Mouse (Mus musculus) midbrain, postnatal 0 days (tissue): ENCODE results near the gene Rps6kb1. TPM values are rescaled to one million over a fixed set of nuclear protein-coding genes. Genes with fewer than 3 reads are reported as not detected.

Experiments used
- ATAC-seq: fragments of 200-750 bp; cut with Nextera tagmentation; 2 replicates; pipeline ENCODE4 v1.8.0; 2017; ENCODE audit warnings: moderate number of reproducible peaks, mild to moderate bottlenecking, moderate TSS enrichment, moderate library complexity; ENCODE audit not compliant: low FRiP score
- DNase-seq: peaks from one replicate; pipeline ENCODE4 v3.0.0-alpha.2; 2015; ENCODE audit warnings: low spot score
- H3K27ac ChIP-seq: fragments of 300-500 bp; sonication (generic); 2 replicates; pipeline ENCODE4 v1.5.1; 2014; ENCODE audit warnings: low read depth, mild to moderate bottlenecking, low read length, mixed read lengths
- H3K27me3 ChIP-seq: fragments of 300-500 bp; sonication (generic); 2 replicates; pipeline ENCODE4 v1.6.1; 2014; ENCODE audit warnings: low read length, control low read depth, mixed read lengths; ENCODE audit not compliant: insufficient read depth
- H3K36me3 ChIP-seq: fragments of 300-500 bp; sonication (generic); 2 replicates; pipeline ENCODE4 v1.6.1; 2014; ENCODE audit warnings: low read length, control low read depth, mixed read lengths; ENCODE audit not compliant: insufficient read depth
- H3K4me1 ChIP-seq: fragments of 300-500 bp; sonication (generic); 2 replicates; pipeline ENCODE4 v1.6.1; 2014; ENCODE audit warnings: mild to moderate bottlenecking, control low read depth, antibody characterized with exemption, low read length, mixed read lengths; ENCODE audit not compliant: insufficient read depth
- H3K4me2 ChIP-seq: fragments of 300-500 bp; sonication (generic); 2 replicates; pipeline ENCODE4 v1.6.1; 2014; ENCODE audit warnings: low read depth, mild to moderate bottlenecking, low read length, mixed read lengths; ENCODE audit not compliant: poor library complexity, severe bottlenecking
- H3K4me3 ChIP-seq: fragments of 300-500 bp; sonication (generic); 2 replicates; pipeline ENCODE4 v1.5.1; 2014; ENCODE audit warnings: low read depth, mild to moderate bottlenecking, low read length, moderate library complexity
- H3K9ac ChIP-seq: fragments of 300-500 bp; sonication (generic); replicated peaks from 2 replicates; pipeline ENCODE4 v1.6.1; 2014; ENCODE audit warnings: mild to moderate bottlenecking, low read length, moderate library complexity, mixed read lengths; ENCODE audit not compliant: poor library complexity, severe bottlenecking
- H3K9me3 ChIP-seq: fragments of 300-500 bp; sonication (generic); 2 replicates; pipeline ENCODE4 v1.6.1; 2016; ENCODE audit warnings: low read length, control low read depth
- CTCF ChIP-seq: IDR thresholded peaks from 2 replicates; pipeline ENCODE4 v1.5.1; 2016; ENCODE audit warnings: antibody characterized with exemption, mild to moderate bottlenecking
- WGBS: fragments of 180-500 bp; shearing (Covaris S2); extraction: QIAGEN DNeasy Blood & Tissue Kit; methylation state at CpG from one replicate; pipeline ENCODE4 v1.1.7; 2014; 5-methylcytosine and 5-hydroxymethylcytosine counted together
- polyA plus RNA-seq: library from polyadenylated mRNA; unstranded; fragments of >200 nt; fragmentation: Nextera tagmentation; extraction: Ambion mirVana; gene quantifications from 2 replicates; pipeline ENCODE4 v1.2.1, GENCODE M21; 2015
- total RNA-seq: library from RNA; depleted of rRNA; stranded (reverse); fragments of >200 nt; gene quantifications from 2 replicates; pipeline ENCODE4 v1.2.3, GENCODE M21; 2014

The Rps6kb1 gene
- total and polyA plus RNA-seq, 2 experiments from 2014 or later, result 35.6 to 59.6 TPM

- H3K27ac ChIP-seq, result no peak overlapping the region
- H3K4me1 ChIP-seq, result no peaks in the 10 kb centered on the region
- no peaks in the 10 kb centered on the region for H3K27me3 ChIP-seq
- peaks cover 10% of the 10 kb centered on the region for H3K36me3 ChIP-seq
- no peaks in the 10 kb centered on the region for H3K9me3 ChIP-seq
- ATAC-seq (no peak), DNase-seq (peak; percentile 22)
- peak; percentile 49 for TF ChIP-seq CTCF
- 84% methylated on average over 3 of the region's 3 CpGs for WGBS
- H3K4me2 ChIP-seq, result no peak overlapping the region
- no peak overlapping the region for H3K9ac ChIP-seq
- no peak overlapping the region for H3K4me3 ChIP-seq
Observed at GRCm38 (mm10) chr11:86497908-86498307, 46.7 kb downstream of the Rps6kb1 start.

DNA sequence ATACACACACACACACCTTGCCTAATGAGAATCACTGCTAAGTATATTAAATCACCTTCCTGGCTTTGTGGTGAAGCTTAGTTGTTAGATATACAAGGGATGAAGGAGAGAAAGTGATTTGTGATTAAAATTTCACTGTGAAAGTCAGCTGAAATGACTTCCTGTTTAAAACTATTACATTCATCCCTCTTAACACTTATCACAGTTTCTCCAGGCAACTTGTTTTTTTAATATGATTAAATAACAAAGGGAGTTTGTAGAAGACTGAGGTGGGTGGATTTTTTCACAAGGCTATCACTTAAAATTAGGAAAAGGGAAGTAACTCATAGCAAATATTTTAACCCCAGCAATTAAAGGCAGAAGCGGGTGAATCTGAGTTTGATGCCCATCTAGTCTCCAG is 47.2 kb downstream of the Rps6kb1 start:
- H3K36me3 ChIP-seq, result peaks cover 10% of the 10 kb centered on the region
- WGBS, result 100% methylated on average over 1 of the region's 1 CpGs
- no peaks in the 10 kb centered on the region for H3K9me3 ChIP-seq

GRCm38 (mm10) chr11:86490782-86491181 is 53.8 kb downstream of the Rps6kb1 start:
- 100% methylated on average over 1 of the region's 1 CpGs for WGBS
- Histone ChIP-seq H3K9me3 (no peaks in the 10 kb centered on the region), H3K36me3 (peaks cover 11% of the 10 kb centered on the region), H3K4me3 (no peak overlapping the region), H3K4me2 (no peak overlapping the region), H3K9ac (no peak overlapping the region), H3K4me1 (peaks cover 2% of the 10 kb centered on the region; the same call in 1 of the 2 replicates), H3K27ac (no peak overlapping the region), H3K27me3 (no peaks in the 10 kb centered on the region)
- ATAC-seq, result no peak
- DNase-seq, result no peak
- no peak for TF ChIP-seq CTCF

More for the DNA sequence above, 47.2 kb downstream of the Rps6kb1 start:
- H3K27me3 ChIP-seq, result no peaks in the 10 kb centered on the region
- no peak overlapping the region for H3K9ac ChIP-seq
- H3K4me3 ChIP-seq, result no peak overlapping the region
- DNase-seq (no peak), ATAC-seq (no peak)
- H3K4me1 ChIP-seq, result no peaks in the 10 kb centered on the region
- H3K4me2 ChIP-seq, result no peak overlapping the region
- no peak for TF ChIP-seq CTCF
- no peak overlapping the region for H3K27ac ChIP-seq

DNA sequence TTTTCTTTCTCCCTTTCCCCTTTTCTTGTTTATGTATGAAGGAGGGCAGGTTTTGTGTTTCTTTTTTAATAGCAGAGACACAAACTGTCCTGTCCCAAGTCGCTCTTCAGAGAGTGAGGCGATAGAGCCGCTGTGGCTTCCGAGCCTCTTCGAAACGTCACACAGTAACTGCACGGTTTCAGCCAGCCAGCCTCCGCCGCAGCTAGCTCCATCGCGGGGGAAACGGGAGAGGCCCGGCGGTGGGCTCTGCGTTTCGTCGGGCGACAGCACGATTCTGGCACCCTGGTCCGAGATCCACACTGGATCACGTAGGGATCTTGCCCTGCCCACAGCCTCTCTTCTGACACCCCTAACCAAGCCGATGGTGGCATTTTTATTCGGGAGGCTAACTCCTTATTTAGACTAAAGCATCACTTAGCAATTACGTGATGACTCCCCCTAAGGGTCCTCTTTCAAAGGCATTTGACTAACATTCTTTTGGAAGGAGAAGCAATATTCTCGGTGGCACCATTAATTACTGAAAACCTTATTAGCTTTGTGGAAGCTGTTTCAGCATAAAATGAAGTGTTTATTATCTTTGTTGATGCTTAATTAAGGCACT is 59.6 kb downstream of the Rps6kb1 start:
- Histone ChIP-seq H3K4me3 (peak overlapping the region; percentile 62), H3K4me2 (peak overlapping the region; percentile 72), H3K9me3 (no peaks in the 10 kb centered on the region), H3K4me1 (peaks cover 5% of the 10 kb centered on the region; the same call in 1 of the 2 replicates), H3K36me3 (peaks cover 4% of the 10 kb centered on the region; the same call in 1 of the 2 replicates), H3K27me3 (no peaks in the 10 kb centered on the region), H3K9ac (peak overlapping the region; percentile 71), H3K27ac (peak overlapping the region; percentile 76)
- ATAC-seq, result 0 out of 2 replicates have a peak, but pooled peaks have one; percentile 51
- TF ChIP-seq CTCF, result no peak
- DNase-seq, result peak; percentile 47
- 0% methylated on average over 25 of the region's 25 CpGs for WGBS

- Histone ChIP-seq H3K4me3 (peak within 1 kb of the TSS; percentile 62), H3K9ac (peak within 1 kb of the TSS; percentile 71), H3K4me2 (peak within 1 kb of the TSS; percentile 72), H3K27me3 (no peaks in the 10 kb centered on the region), H3K9me3 (no peaks in the 10 kb centered on the region), H3K4me1 (peaks cover 5% of the 10 kb centered on the region; the same call in 1 of the 2 replicates), H3K36me3 (no peaks in the 10 kb centered on the region), H3K27ac (peak within 1 kb of the TSS; percentile 76)
- TF ChIP-seq CTCF, result no peak
- peak; percentile 97 for ATAC-seq
- DNase-seq, result peak; percentile 98
- under 1% methylated on average over 46 of the region's 68 CpGs for WGBS
Observed at GRCm38 (mm10) chr11:86484101-86484868, 60.3 kb downstream of the Rps6kb1 start, which contains the start of gene Rnft1. TSS of gene Rnft1 (plus strand) at chr11:86484657.

DNA sequence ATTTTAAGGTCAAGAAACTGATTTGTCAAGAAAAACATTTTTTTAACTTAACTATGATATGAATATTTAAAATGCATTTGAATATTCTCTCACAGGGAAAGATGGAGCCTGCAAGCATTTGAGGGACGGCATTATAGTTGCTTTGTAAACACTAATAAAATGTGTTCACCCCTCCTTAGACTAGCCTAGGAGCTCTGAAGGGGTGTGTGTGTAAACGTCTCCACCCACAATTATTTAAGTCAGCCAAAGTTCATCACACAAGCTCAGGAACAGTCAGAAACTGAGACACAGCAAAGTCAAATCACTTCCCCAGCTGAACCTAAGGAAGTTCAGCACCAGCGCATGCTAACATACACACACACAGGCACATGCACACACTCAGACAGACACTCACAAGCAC is 71.0 kb downstream of the Rps6kb1 start:
- TF ChIP-seq CTCF, result no peak
- Histone ChIP-seq H3K4me2 (no peak overlapping the region), H3K9me3 (no peaks in the 10 kb centered on the region), H3K27me3 (no peaks in the 10 kb centered on the region), H3K36me3 (no peaks in the 10 kb centered on the region), H3K4me3 (no peak overlapping the region), H3K9ac (no peak overlapping the region), H3K4me1 (no peaks in the 10 kb centered on the region), H3K27ac (0 out of 2 replicates have a peak overlapping the region, but pooled peaks have one; percentile 34)
- WGBS, result 58% methylated on average over 3 of the region's 3 CpGs
- ATAC-seq, result no peak
- DNase-seq, result no peak
